Mouse (Mus musculus) left cerebral cortex, adult 2 months (tissue): ENCODE measurements around the gene Tbl3. TPM values are rescaled to one million over a fixed set of nuclear protein-coding genes. Genes with fewer than 3 reads are reported as not detected.
A peak's percentile ranks its signal among the peaks of the same experiment; 100 is the strongest.

ENCODE experiments used
- DNase-seq, 2 experiments: peaks; one replicate each; pipeline ENCODE4 v3.0.0; 2021 to 2022; ENCODE audit warnings: low spot score in 2 of 2, mixed read lengths in 1 of 2; ENCODE audit errors: extremely low spot score in 1 of 2
- H3K27ac ChIP-seq: fragments of 200-600 bp; 2 replicates; pipeline ENCODE4 v1.8.1; 2022
- H3K4me3 ChIP-seq: fragments of 200-600 bp; 2 replicates; pipeline ENCODE4 v1.8.1; 2022
- CTCF ChIP-seq: fragments of 200-600 bp; IDR thresholded peaks from 2 replicates; pipeline ENCODE4 v1.8.1; 2022; ENCODE audit warnings: antibody characterized with exemption, mild to moderate bottlenecking, moderate library complexity
- intact Hi-C: fragments of 180-260 bp; cut with DNase I; formaldehyde crosslinking; loops from one replicate; pipeline ENCODE4 v1.15.1; 2025
- total RNA-seq, 2 experiments: library from RNA; stranded (reverse); gene quantifications; 2 replicates each; pipeline ENCODE4 v1.2.3; 2021

Gene Tbl3
- total RNA-seq, 2 experiments from 2014 or later, result 24.7 to 26.4 TPM

DNA sequence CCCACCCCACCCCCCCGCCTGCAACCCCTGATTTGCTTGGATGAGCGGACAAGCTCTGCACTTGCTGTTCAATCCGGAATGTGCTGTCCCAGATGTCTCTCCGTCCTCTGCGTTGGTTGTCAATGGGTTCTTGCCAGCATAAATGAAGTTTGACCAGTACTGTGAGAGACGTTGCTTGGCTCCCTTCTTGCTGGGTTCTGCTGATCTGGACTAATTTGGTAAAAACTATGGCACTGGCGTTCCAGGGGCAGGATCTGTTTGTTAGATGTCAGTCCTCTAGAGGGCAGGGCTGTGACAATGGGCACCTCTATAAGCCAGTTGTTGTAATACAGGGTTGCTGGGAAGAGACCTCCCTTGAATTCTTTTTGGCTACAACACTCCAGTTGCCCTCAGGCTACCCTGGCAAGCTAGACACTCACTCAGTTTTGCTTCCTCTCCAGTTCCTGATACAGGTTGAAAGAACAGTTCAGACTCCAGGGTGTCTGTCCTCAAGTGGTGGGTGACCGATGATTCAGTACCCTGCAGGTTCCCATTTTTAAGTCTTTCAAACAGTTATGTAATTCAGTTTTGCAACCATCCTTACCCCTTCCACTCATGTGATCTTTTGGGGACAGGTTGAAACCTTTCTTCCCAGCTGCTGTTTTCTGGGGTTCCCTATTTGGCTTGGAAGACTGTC lies 29.8 kb upstream of the Tbl3 start:
- intact Hi-C loops, result no loop called here
- no peak for DNase-seq
- Histone ChIP-seq H3K4me3 (peak overlapping the region; percentile 66), H3K27ac (no peak overlapping the region)
- TF ChIP-seq CTCF, result no peak; the same call in 1 of the 2 replicates

DNA sequence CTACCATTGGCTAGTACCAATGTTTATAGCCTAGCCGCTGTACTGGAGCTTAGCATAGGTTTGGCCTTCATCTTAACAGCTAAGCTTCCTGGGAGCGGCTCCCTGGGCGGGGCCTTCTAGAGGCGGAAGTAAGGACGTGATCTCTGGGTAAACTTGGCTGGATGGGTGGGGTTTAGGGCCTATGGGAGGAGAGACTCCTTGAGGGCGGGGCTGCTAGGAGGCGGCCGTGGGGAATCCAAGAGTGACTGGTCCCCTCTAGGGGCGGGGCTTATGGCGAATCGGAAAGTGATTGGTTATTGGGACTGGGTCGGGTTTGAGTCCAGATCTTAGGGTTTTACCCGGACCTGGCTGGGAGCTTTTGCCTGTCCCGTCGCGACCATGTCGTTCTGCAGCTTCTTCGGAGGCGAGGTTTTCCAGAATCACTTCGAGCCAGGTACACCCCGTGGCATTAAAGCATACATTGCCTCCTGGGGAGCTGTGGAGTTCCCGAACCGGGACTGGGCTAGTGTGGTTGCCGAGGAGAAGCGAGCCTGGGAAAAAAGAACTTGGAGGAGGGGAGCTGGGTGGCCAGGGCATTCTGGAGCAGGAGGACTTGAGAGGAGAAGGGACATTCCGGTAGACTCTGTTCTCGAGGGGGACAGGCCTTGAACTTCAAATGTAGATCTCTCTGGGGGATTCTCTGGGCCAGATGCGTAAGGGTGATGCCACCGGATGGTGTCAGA lies 29.0 kb upstream of the Tbl3 start, which contains the start of gene Msrb1:
Msrb1 (plus strand) TSS at position 313 of the 722 bp plus-strand sequence.
- no peak for TF ChIP-seq CTCF
- intact Hi-C loops, result no loop called here
- peak within 1 kb of the TSS; percentile 66 for H3K4me3 ChIP-seq

DNA sequence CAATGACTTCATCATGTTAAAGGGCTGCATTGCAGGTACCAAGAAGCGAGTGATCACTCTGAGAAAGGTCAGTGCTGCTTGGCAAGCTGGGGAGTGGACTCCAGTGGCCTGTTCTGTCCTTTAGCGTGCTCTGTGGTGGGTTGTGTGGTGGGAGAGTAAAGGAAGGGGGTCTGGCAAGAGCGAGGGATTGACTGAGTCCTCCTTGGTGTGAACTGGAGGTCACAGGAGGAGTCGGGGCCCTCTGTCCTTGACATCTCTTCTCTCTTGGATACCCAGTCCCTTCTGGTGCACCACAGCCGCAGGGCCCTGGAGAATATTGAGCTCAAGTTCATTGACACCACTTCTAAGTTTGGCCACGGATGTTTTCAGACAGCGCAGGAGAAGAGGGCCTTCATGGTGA lies 28.0 kb upstream of the Tbl3 start:
- DNase-seq, result no peak
- no peak overlapping the region for H3K27ac ChIP-seq
- H3K4me3 ChIP-seq, result no peak overlapping the region
- TF ChIP-seq CTCF, result no peak
- intact Hi-C loops, result no loop called here

More for the DNA sequence above, 29.0 kb upstream of the Tbl3 start, which contains the start of gene Msrb1:
- H3K27ac ChIP-seq, result peak within 1 kb of the TSS; percentile 80
- peak; percentile 86 to 91 for DNase-seq

DNA sequence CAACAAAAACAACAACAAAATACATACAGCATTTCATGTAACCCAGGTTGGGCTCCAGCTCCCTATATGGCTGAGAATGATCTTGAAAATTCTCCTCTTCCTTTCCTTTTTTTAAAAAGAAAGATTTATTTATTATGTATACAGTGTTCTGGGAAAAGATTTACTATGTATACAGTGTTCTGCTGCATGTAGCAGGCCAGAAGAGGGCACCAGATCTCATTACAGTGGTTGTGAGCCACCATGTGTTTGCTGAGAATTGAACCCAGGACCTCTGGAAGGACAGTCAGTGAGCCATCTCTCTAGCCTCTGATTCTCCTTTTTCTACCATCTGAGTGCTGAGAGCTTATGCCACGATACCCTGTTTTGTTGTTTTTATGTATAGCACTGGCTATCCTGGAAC lies 27.1 kb upstream of the Tbl3 start:
- no peak for DNase-seq
- Histone ChIP-seq H3K4me3 (no peak overlapping the region), H3K27ac (no peak overlapping the region)
- peak; percentile 32 for TF ChIP-seq CTCF
- intact Hi-C loops, result no loop called here

DNA sequence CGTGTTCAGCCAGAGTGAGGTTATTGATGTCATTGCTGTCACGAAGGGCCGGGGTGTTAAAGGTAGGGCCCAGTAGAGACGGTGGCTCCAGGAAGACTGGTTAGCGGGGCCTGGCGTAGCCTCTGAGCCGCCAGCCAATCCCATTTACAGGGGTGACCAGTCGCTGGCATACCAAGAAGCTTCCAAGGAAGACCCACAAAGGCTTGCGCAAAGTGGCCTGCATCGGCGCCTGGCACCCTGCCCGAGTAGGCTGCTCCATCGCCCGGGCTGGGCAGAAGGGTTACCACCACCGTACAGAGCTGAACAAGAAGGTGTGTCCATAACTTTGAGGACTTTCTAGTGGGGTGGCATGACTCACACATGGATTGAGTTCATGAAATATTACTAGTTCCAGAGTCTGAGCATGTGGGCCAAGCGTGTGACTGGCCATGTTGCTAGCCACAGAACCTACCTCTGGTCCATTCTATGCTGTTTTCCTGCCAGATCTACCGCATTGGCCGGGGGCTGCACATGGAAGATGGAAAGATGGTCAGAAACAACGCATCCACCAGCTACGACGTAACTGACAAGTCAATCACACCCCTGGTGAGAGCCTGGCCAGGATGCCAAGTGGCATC lies 26.1 kb upstream of the Tbl3 start:
- intact Hi-C loops, result no loop called here
- Histone ChIP-seq H3K4me3 (no peak overlapping the region), H3K27ac (no peak overlapping the region)
- no peak for DNase-seq
- no peak for TF ChIP-seq CTCF

DNA sequence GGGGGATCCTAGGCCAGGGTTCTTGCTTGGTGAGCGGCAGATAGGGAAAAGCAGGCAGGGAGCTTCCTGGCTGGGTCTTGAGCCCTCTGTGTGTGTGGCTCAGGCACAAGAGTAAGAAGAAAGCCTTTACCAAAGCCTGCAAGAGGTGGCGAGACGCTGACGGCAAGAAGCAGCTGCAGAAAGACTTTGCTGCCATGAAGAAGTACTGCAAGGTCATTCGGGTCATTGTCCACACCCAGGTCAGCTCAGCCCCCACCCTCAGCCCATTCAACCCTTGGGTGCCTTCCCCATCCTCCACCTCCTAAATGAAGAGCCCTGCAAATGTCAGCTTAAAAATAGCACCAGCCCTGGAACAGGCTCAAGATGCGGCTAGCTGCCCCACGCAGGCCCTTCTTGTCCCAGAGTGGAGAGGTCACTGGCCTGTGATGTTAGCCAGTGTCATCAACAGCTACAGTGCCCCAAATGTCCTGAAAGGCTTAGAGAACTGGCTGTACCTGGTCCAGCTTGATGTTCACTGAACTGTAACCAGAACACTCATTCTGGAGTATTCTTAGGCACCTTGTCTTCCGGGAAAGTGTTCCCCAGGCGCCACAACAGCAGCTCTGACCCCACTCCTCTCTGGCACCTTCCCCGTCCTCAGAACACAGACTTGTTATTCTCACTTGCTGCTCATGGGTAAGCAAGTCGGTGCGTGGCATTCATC lies 24.9 kb upstream of the Tbl3 start:
- intact Hi-C loops, result no loop called here
- H3K27ac ChIP-seq, result no peak overlapping the region
- H3K4me3 ChIP-seq, result no peak overlapping the region
- no peak for TF ChIP-seq CTCF
- DNase-seq, result no peak

DNA sequence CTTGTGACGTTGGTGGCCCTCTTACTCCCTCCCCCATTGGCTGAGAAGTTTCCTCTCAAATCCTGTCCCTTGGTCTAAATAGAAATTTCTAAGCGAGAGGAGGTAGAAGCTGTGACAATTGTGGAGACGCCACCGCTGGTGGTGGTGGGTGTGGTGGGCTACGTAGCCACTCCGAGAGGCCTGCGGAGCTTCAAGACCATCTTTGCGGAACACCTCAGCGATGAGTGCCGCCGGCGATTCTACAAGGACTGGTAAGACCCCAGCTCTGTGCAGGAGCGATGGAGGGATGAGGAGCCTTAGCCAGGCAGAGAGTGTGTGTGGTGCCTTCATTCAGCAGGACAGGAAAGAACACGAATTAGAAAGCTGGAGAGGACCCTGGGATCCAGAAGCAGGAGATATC lies 23.3 kb upstream of the Tbl3 start:
- intact Hi-C loops, result no loop called here
- Histone ChIP-seq H3K27ac (no peak overlapping the region), H3K4me3 (no peak overlapping the region)
- no peak for TF ChIP-seq CTCF
- no peak for DNase-seq

DNA sequence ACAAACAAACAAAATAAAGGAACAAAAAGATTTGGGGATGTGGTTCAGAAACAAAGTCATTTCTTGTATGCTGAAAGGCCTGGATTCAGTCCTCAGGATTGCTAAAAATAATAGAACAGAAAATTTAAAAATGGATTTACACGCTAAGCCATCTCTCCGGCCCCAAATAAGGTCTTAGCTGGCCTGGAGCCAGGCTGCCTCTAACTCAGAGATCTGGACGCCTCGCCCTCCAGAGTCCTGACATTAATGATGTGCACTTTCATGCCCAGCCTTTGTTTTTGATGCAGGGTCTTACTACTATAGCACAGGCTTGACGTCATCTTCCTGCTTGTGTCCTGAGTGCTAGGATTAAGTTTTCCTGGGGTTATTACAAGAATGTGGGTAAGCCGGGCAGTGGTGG lies 21.6 kb upstream of the Tbl3 start:
- no peak overlapping the region for H3K4me3 ChIP-seq
- H3K27ac ChIP-seq, result no peak overlapping the region
- intact Hi-C loops, result no loop called here
- no peak for TF ChIP-seq CTCF
- DNase-seq, result no peak

DNA sequence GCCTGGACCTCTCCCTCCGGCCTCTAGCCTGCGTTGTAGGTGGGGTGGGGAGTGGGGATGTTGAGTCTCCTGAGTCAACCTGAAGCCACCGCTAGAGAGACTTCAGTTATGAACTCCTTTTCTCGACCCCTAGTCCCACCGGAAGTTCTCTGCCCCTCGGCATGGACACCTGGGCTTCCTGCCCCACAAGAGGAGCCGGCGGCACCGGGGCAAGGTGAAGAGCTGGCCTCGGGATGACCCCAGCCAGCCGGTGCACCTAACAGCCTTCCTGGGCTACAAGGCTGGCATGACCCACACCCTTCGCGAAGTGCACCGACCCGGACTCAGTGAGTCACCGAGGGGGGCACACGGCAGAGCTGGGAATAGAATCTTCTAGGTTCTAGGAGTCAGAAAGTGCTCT lies 20.7 kb upstream of the Tbl3 start:
- peak in 1 of 2 experiments; percentile 6 for DNase-seq
- no peak for TF ChIP-seq CTCF
- intact Hi-C loops, result no loop called here
- H3K4me3 ChIP-seq, result no peak overlapping the region
- no peak overlapping the region for H3K27ac ChIP-seq

DNA sequence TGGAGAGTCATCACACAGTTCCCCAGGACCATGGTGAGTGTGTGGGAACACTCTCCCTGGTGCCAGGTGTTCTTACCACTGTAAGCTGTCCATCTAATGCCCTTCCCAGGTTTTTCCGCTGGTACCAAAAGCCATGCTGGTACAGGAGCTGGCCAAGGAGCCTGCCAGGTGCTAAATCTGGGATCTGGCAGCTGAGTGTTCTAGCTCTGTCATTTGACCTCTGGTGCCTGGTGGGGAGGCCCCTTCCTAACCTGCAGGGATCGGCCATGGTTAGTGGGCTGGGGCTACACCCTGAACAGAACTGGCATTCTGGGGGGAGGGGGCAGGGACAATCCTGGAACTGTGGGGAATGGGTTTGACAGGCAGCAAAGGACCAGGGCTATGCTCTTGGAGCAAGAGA lies 20.2 kb upstream of the Tbl3 start, which contains the start of gene Rpl3l:
Rpl3l (plus strand) TSS at position 203 of the 400 bp plus-strand sequence.
- intact Hi-C loops, result no loop called here
- no peak within 1 kb of the TSS for H3K27ac ChIP-seq
- TF ChIP-seq CTCF, result no peak
- H3K4me3 ChIP-seq, result no peak within 1 kb of the TSS
- DNase-seq, result peak in 1 of 2 experiments; percentile 6

DNA sequence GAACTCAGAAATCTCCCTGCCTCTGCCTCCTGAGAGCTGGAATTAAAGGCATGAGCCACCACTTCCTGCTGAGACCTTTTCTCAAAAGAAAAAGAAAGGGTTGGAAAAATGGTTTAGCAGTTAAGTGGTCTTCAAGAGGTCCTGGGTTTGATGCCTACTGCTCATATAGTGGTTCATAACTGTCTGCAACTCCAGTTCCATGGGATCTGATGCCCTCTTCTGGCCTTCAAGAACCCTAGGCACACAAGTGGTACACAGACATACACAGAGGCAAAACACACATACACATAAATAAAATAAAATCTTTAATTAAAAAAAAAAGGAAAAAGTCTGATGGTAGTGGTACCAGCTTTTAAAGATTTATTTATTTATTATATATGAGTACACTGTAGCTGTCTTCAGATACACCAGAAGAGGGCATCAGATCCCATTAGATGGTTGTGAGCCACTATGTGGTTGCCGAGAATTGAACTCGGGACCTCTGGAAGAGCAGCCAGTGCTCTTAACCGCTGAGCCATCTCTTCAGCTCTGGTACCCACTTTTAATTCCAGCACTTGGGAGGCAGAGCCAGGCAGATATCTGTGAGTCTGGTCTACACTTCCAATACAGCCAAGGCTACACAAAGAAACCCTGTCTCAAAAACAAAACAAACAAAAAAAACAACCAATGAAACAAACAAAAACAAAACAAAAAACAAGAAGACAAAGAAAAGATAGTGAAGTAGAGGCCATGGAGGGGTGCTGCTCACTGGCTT lies 18.4 kb upstream of the Tbl3 start:
- Histone ChIP-seq H3K4me3 (no peak overlapping the region), H3K27ac (no peak overlapping the region)
- no peak for DNase-seq
- intact Hi-C loops, result no loop called here
- TF ChIP-seq CTCF, result no peak; the same call in 1 of the 2 replicates
